Mouse (Mus musculus): ENCODE data around the gene Hist1h4n.
"Not testable (repeated sequence)": the region's sequence is repeated elsewhere in the genome, so short reads cannot be mapped to it uniquely, and the experiment has no call there.

DNA sequence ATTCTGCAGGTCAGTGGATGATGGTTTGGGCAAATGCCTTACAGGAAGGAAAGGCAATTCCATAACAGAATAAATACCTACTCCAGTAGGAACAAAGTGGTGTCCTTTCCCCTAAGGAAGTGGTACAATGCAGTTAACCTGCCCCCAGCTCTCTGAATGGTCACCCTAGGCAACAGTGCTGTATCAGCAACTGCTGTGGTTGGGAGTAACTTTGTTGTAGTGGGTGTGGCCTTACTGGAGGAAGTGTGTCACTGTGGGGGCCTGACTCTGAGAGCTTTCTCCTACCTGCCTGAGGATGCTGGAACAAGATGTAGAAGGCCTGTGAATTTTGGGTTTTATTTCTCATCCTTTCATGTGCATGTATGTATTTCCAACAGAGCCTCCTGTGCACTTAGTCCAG, 14.4 kb upstream of the Hist1h4n start:
- not testable (repeated sequence) for TF ChIP-seq NANOG (IDR thresholded peaks at IDR 0.05; ENCODE audit: borderline replicate concordance, low read length); CTCF (conservative IDR thresholded peaks at IDR 0.05; ENCODE audit: low read length); POU5F1 (IDR thresholded peaks at IDR 0.05; ENCODE audit: borderline replicate concordance, low read length)
